Mouse (Mus musculus) layer of hippocampus, postnatal 10 days (tissue): ENCODE results near the gene Hebp2. TPM values are rescaled to one million over a fixed set of nuclear protein-coding genes. Genes with fewer than 3 reads are reported as not detected.
A peak's percentile ranks its signal among the peaks of the same experiment; 100 is the strongest.
"Not testable (repeated sequence)": the region's sequence is repeated elsewhere in the genome, so short reads cannot be mapped to it uniquely, and the experiment has no call there.

Experiments used
- DNase-seq, 2 experiments: peaks; one replicate each; pipeline ENCODE4 v3.0.0; 2021; ENCODE audit warnings: low spot score in 2 of 2
- long read RNA-seq: library from polyadenylated mRNA; stranded (forward); transcript quantifications from one replicate; pipeline ENCODE4 v2.0.0, GENCODE M21; 2023
- total RNA-seq, 2 experiments: library from RNA; stranded (reverse); gene quantifications; 2 replicates each; pipeline ENCODE4 v1.2.3; 2021

Gene Hebp2
- total RNA-seq, result 1 to 10 TPM; 3.1 to 3.6 TPM
- long read RNA-seq, transcript Hebp2-201 (4 exons, 2,535 nt), result major isoform, 9 of 10 reads
- long read RNA-seq, partial matches to known transcripts, result 1 of 10 reads
- long read RNA-seq, other reads (novel, unspliced or antisense), result 0 of 10 reads

DNA sequence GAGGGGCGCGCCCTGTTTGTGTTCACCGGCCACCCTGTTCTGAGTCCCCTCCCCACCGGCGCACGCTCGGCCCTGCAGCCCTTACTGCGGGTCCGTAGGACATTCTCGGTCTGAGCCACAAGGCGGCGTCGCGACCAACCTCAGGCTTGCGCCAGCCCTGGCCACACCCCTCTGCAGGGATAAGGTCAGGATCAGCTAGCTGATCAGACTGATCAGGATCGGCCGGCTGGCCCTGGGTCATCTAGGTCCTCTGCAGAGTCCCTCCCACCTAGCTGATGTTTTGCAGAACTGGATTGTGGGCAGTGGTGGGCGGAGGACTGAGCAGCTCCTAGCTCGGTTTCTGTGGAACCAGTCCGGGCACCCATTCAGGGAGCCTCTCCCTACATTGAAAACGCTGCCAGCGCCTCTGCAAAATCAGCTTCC, at the start of gene Hebp2:
Gene Hebp2, minus strand, starts transcription at position 264 of the 423 bp plus-strand sequence.
- DNase-seq, result peak; percentile 60 to 76

DNA sequence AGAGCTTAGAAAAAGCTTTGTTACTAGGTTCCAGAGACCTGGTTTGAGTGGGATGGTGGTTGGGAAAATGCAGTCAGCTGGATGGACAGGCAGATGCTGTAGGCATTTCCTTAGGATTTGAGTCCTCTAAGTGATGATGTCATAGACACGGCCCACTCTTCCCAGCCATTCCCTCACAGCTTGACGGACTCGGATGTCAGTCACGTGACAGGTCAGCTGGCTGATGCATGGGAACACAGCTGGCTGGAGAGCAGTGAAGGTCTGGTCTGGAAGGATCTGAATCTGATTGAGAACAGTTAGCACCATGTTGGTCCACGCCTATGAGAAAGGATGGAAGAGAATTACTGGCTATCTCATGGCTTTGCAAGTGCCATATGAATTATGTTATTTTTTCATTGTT, 43.6 kb upstream of the Hebp2 start:
- DNase-seq, result no peak

DNA sequence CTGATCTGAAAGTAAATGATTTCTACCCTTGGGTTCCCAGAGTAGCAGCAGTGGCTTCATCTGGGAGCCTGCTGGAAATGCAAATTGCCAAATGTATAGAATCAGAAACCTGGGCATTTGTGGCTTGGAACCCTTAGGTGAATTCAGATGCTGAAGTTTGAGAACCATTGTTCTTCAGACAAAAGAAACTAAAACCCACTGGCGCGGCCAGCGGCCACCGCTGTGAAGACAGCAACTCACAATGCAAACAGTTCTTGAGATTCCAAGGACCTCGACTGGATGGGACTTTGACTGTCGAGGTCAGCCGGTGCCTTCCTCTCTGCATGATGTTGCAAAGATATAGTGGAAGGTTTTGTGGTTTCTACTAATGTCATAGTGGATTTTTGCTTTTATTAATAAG, 38.3 kb upstream of the Hebp2 start:
- DNase-seq, result no peak

- no peak for DNase-seq
These were observed 26.7 kb upstream of the Hebp2 start for GRCm38 (mm10) chr10:18572581-18572980.

GRCm38 (mm10) chr10:18562940-18563339, 17.1 kb upstream of the Hebp2 start:
- DNase-seq, result peak; percentile 52 to 67

GRCm38 (mm10) chr10:18561445-18561844, 15.6 kb upstream of the Hebp2 start:
- no peak for DNase-seq

DNA sequence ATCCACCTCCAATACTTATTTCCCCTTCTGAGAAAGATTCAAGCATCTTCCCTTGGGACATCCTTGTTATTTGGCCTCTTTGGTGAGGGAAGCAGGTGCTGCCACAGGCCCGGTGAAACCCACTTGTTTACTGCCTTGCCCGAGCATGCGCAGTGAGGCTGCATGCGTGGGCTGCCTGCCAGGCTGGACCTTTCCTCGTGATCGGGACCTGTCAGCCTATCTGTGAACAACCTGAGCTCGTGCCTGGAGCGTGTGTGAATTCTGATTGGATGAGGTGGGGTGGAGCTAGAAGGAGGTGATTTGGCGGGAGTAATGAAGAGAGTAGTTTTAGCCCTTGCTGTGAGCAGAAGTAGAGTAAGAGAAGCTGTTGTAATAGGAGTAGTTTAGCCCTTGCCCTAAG, 13.2 kb upstream of the Hebp2 start:
- not testable (repeated sequence) for DNase-seq

DNA sequence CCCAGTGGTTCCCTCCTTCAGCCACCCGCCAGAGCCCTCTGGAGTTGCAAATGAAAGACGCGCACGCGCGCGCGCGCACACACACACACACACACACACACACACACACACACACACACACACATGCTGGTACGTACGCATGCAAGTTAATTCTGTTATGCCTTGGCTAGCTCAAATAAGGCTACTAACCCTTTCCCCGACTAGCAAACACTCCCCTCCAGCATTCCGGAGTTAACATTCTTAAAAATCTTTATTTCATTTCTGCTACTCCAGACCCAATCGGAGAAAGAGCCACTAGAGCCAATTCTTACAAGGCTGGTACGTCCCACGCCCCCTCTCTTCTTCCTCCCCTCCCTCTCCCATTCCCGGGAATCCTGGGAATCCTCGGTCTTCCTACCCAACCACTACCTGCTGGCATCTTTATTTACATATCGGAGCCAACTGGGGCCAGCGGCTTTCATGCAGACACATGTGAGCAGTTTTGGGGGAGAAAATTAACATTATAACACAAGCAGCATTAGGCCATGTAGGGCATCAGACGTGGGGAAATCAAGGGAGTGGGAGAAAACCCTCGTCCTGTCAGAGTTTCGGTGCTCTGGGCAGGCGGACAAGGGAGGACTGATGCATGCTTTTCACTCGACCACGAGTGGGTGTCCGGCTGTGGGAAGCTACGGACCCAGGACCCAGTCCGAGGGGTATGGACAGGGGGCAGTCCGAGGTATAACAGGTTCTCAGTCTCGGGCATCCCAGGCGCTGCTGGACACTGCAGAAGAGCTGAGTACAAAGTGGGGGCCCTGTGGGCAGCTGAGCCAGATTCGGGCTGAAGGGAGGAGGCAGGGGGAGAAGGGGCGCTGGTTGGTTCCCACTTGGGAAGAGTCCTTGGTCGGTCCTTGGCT, 3.7 kb upstream of the Hebp2 start:
- peak in 1 of 2 experiments; percentile 14 for DNase-seq

- no peak for DNase-seq
These were observed 1.5 kb upstream of the Hebp2 start for GRCm38 (mm10) chr10:18547381-18547780.

- DNase-seq, result no peak
These were observed 567 bp downstream of the Hebp2 start for GRCm38 (mm10) chr10:18545309-18545708.

GRCm38 (mm10) chr10:18536889-18537288, 9.0 kb downstream of the Hebp2 start:
- DNase-seq, result no peak

DNA sequence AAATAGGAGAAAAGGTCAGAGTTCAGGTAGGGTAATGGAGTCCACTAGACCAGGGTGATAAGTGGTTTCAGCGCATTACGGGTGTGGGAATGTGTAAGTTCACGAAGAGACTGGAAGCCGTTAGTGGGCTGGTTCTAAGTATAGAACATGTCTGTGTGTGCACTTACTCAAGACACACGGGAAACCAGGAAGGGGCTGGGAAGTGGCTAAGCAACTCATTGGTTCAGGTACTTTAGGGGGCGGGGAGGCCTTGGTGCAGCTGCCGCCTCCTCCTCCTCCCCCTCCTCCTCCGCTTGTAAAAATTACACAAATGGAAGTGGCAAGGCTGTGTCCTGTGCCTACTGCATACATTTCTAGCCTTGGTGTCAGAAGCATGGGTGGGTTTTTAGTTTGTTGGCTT, 13.6 kb downstream of the Hebp2 start:
- DNase-seq, result no peak

DNA sequence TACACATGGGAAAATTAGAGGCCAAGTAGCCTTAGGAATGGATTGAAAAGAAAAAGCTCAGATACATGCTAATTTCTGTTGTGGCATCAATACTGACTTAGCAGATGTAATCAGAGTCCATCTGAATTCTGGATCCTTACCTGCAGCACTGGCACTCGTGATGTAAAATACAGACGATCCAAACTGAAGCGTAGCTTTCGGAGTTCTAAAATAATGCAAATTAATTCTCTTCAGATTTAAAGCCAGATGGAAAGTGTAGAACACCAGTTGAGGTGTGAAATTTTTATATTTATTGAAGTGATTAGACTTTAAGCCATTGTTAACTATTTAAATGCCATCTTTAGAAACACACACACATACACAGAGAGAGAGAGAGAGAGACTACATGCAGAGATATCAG, 15.7 kb downstream of the Hebp2 start:
- no peak for DNase-seq

- DNase-seq, result no peak
These were observed 16.7 kb downstream of the Hebp2 start for GRCm38 (mm10) chr10:18529177-18529576.

DNA sequence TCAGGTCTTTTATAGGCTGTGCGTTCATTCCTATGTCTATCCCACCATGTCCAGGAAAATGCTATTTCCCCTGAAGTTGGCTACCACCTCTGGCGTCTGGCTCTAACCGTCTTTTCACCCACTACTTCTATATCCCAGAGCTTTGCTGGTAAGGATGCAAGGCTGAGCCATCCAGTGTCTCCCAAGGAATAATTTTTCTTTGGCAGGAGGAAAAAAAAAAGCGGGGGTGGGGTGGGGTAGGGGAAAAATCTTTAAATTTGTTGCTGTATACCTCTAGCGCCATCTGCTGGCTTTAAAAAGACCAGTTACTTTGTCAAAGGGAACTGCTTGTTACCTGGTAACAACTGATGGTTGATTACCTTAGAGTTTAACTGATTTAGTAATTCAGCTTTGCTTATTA, 17.4 kb downstream of the Hebp2 start:
- DNase-seq, result peak; percentile 35 to 52

DNA sequence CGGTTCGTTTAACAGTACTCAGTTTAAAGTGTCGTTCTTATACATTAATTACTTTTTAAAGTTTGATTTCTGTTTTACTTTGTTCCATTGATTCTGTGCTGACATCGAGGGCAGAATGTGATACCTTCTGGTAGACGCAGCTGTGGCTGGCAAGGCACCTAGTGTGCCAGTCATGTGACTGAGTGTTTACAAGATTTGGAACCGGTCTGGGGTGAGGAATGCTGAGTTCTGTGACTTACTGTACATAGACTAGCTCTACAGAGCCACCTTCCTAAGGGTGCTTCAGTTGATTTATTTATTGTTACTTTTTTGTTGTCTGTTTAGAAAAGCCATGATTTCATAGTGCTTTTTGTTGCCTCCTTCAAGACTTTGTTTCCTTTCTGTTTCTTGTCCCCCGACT, 18.1 kb downstream of the Hebp2 start:
- DNase-seq, result peak in 1 of 2 experiments; percentile 17

DNA sequence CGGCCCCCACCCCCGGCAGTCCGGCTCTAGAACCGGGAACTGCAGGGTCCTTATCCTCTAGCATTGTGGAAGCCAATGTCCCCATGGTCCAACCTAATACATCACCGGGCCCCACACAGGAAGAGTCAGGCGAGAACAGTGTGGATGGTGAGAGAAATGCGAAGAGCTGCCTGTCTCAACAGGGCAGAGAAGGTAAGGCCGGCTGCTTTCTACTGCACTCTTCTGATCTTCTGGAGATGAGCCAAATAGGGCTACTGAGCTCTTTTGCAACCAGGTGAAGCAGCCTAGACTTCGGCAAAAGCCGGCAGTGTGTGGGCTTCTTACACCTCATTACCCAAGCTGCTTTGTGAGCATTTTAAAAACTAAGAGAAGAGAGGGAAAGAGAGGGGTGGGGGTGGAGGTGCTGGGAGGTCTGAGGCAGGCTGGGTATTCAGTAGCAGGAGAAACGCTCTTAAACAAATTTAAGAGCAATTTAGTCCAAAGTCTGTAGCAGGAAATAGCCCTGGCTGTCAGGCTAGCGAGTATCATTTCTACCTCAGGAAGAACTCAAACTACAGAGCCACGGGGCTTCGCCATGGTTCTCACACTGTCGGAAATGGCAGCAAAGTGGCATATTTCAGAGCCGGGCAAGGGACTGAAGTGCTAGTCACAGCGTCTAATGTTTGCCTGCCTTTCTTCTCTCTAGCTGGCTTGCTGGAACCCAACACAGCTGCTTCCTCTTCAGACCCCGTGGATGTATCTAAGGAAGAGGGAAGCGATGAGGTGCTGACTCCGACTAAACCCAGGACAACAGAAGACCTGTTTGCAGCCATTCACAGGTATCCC, 18.8 kb downstream of the Hebp2 start:
- DNase-seq, result peak in 1 of 2 experiments; percentile 35

GRCm38 (mm10) chr10:18526184-18526850, 19.6 kb downstream of the Hebp2 start:
- DNase-seq, result peak; percentile 46 to 59

GRCm38 (mm10) chr10:18525726-18526125, 20.1 kb downstream of the Hebp2 start:
- DNase-seq, result peak in 1 of 2 experiments; percentile 29

GRCm38 (mm10) chr10:18525311-18525710, 20.6 kb downstream of the Hebp2 start:
- peak in 1 of 2 experiments; percentile 16 for DNase-seq

DNA sequence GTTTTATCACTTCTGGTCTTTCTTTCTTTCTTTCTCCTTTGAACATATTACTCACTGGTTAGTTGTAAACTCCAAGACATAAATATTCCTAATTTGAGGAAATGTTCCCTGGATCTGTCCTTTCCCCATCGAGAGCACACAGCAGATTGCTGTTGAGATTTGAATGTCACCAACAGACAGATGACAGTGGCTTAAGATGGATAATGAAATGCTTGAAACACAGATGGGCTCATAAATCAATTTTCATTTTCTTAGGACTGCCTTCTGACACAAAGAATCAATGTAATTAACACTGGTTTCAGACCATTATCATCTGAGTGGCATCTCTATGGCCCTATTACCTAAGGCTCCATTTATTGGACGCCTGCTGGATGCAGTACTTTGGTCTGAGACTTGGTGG, 23.3 kb downstream of the Hebp2 start:
- no peak for DNase-seq
